ENCODE assay signal across 11 mouse cellular contexts in the genomic region with DNA sequence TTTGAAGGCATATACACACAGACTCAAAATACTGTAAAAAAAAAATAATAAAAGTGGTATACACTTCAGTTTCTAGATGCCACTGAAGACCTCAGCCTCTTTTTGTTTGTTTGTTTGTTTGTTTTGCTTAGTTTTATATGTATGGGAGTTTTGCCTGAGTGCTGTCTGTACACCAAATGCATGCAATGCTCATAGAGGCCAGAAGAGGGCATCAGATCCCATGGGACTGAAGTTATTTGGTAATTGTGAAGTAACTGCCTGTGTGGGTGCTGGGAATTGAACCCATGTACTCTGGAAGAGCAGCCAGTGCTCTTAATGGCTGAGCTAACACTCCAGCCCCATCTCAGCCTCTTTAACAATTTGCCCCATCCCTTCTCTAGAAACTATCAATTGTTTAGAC. TPM values are rescaled to one million over a fixed set of nuclear protein-coding genes. Genes with fewer than 3 reads are reported as not detected.
DNase-seq lines count a peak whose midpoint lies in the region; ATAC-seq and TF ChIP-seq lines count a peak whose summit lies in the region.
"Had no signal": no experiment of that assay in that cellular context is flagged by ENCODE, and none has a peak within 500 bp of the region (broad histone marks: within the 10 kb centered on the region; RNA-seq: fewer than 3 reads in every experiment).

No protein-coding gene starts in this region.

- DNase-seq in kidney, adult 2 months, result no peak
- DNase-seq in thymus, postnatal 4 days, result peak; percentile 63
- DNase-seq in thymus, postnatal 0 days (ENCODE audit: low spot score), result no peak
- DNase-seq in c-Kit-positive CD71-positive TER-119-positive erythroid progenitor cells, embryonic 14.5 days (ENCODE audit: low spot score), result peak; percentile 48
- DNase-seq in left cerebral cortex, adult 18-20 months (ENCODE audit: low spot score in 2 of 2), result no peak

- TF ChIP-seq POLR2A in kidney, adult 2 months (IDR thresholded peaks at IDR 0.05; ENCODE audit: low read depth, low read length), result no peak

- no peak for ATAC-seq in kidney, embryonic 16.5 days (ENCODE audit: low FRiP score, low TSS enrichment)
- ATAC-seq in monocyte, adult 5-6 weeks (replicated peaks; ENCODE audit: insufficient number of reproducible peaks, low FRiP score, low TSS enrichment, poor library complexity, severe bottlenecking), result no peak
- ATAC-seq: forebrain, embryonic 14.5 days had no signal

- H3K9me3 ChIP-seq in kidney, embryonic 16.5 days (ENCODE audit: low read length), result no peaks in the 10 kb centered on the region
- H3K9me3 ChIP-seq: kidney, embryonic 15.5 days; limb, embryonic 12.5 days had no signal

- peaks cover 5% of the 10 kb centered on the region; the same call in 1 of the 2 replicates for H3K4me1 ChIP-seq in kidney, adult 2 months (ENCODE audit: control insufficient read depth, insufficient read depth, low read length)
- H3K4me1 ChIP-seq in kidney, embryonic 16.5 days (ENCODE audit: insufficient read depth, low read length), result peaks cover 29% of the 10 kb centered on the region

- H3K27ac ChIP-seq in kidney, adult 2 months (ENCODE audit: insufficient read depth, low read depth, low read length), result no peak overlapping the region
- H3K27ac ChIP-seq in kidney, embryonic 16.5 days (ENCODE audit: low read length), result no peak overlapping the region
- H3K27ac ChIP-seq: kidney, embryonic 15.5 days; limb, embryonic 12.5 days had no signal

- no peak overlapping the region for H3K9ac ChIP-seq in kidney, embryonic 16.5 days (replicated peaks; ENCODE audit: low read length)
- H3K9ac ChIP-seq: kidney, embryonic 15.5 days; limb, embryonic 12.5 days had no signal

- H3K27me3 ChIP-seq in kidney, adult 2 months (replicated peaks; ENCODE audit: control insufficient read depth, insufficient read depth, low read length), result no peaks in the 10 kb centered on the region
- no peaks in the 10 kb centered on the region for H3K27me3 ChIP-seq in kidney, embryonic 16.5 days (ENCODE audit: insufficient read depth, low read length)

- no peak overlapping the region for H3K4me3 ChIP-seq in kidney, adult 2 months (ENCODE audit: insufficient read depth, low read depth, low read length)
- no peak overlapping the region for H3K4me3 ChIP-seq in kidney, embryonic 16.5 days (ENCODE audit: low read length)
- H3K4me3 ChIP-seq: kidney, embryonic 15.5 days; limb, embryonic 12.5 days had no signal

- H3K36me3 ChIP-seq in kidney, adult 2 months (ENCODE audit: control insufficient read depth, insufficient read depth, low read length), result no peaks in the 10 kb centered on the region
- H3K36me3 ChIP-seq in kidney, embryonic 16.5 days (ENCODE audit: insufficient read depth, low read length), result no peaks in the 10 kb centered on the region
- H3K36me3 ChIP-seq: kidney, embryonic 15.5 days; limb, embryonic 12.5 days had no signal

- H3K4me2 ChIP-seq in kidney, embryonic 16.5 days (replicated peaks; ENCODE audit: low read depth, low read length), result no peak overlapping the region
- H3K4me2 ChIP-seq: kidney, embryonic 15.5 days; limb, embryonic 12.5 days had no signal

- peak; percentile 37; the same call in 1 of the 2 replicates for TF ChIP-seq CTCF in kidney, adult 2 months (conservative IDR thresholded peaks at IDR 0.05; ENCODE audit: insufficient read depth, insufficient read length, low read depth, low read length)

RNA-seq across cellular contexts. Expression of a gene that starts 2.6 kb away (rescaled TPM):
- polyA plus RNA-seq in kidney, adult 2 months (2012; rRNA removed), result 294 and 307 TPM in 2 replicates
- 62.4 and 66.1 TPM in 2 replicates for polyA plus RNA-seq in kidney, embryonic 16.5 days (2015; fragmentation: Nextera tagmentation; extraction: Ambion mirVana)
- polyA plus RNA-seq in thymus, postnatal 0 days (2015; fragmentation: Nextera tagmentation; extraction: Ambion mirVana), result 8.8 and 11.7 TPM in 2 replicates
- 0.10 to 1.1 TPM (median 0.49 TPM) in 3 replicates for total RNA-seq in monocyte, adult 5-6 weeks (2017)
- 10 to 100 TPM; 10.0 to 15.0 TPM for total RNA-seq in left cerebral cortex, adult 18-20 months (2021)

RNA-seq across cellular contexts. Expression of a gene that starts 13.8 kb away (rescaled TPM):
- not detected in 2 replicates for polyA plus RNA-seq in kidney, adult 2 months (2012; rRNA removed)
- polyA plus RNA-seq in kidney, embryonic 16.5 days (2015; fragmentation: Nextera tagmentation; extraction: Ambion mirVana), result 0.07 TPM in 1 of 2 replicates, not detected in the other
- 0.05 TPM in 1 of 2 replicates, not detected in the other for polyA plus RNA-seq in thymus, postnatal 0 days (2015; fragmentation: Nextera tagmentation; extraction: Ambion mirVana)
- total RNA-seq in monocyte, adult 5-6 weeks (2017), result not detected in 3 replicates
- not detected for total RNA-seq in left cerebral cortex, adult 18-20 months (2021)
- polyA plus RNA-seq: forebrain, embryonic 14.5 days; heart, embryonic 16.5 days; limb, embryonic 12.5 days had no signal

RNA-seq across cellular contexts. Expression of a gene that starts 17.1 kb away (rescaled TPM):
- 40.2 and 48.2 TPM in 2 replicates for polyA plus RNA-seq in kidney, adult 2 months (2012; rRNA removed)
- 16.8 and 21.9 TPM in 2 replicates for polyA plus RNA-seq in kidney, embryonic 16.5 days (2015; fragmentation: Nextera tagmentation; extraction: Ambion mirVana)
- 18.7 and 24.4 TPM in 2 replicates for polyA plus RNA-seq in thymus, postnatal 0 days (2015; fragmentation: Nextera tagmentation; extraction: Ambion mirVana)
- total RNA-seq in monocyte, adult 5-6 weeks (2017), result 43.7 to 56.2 TPM (median 54.8 TPM) in 3 replicates
- total RNA-seq in left cerebral cortex, adult 18-20 months (2021), result 10 to 100 TPM; 59.7 to 69.2 TPM

RNA-seq across cellular contexts. Expression of a gene that starts 53.7 kb away (rescaled TPM):
- polyA plus RNA-seq in kidney, adult 2 months (2012; rRNA removed), result 18.4 and 19.7 TPM in 2 replicates
- 16.1 and 17.6 TPM in 2 replicates for polyA plus RNA-seq in kidney, embryonic 16.5 days (2015; fragmentation: Nextera tagmentation; extraction: Ambion mirVana)
- polyA plus RNA-seq in thymus, postnatal 0 days (2015; fragmentation: Nextera tagmentation; extraction: Ambion mirVana), result 11.5 and 11.7 TPM in 2 replicates
- total RNA-seq in monocyte, adult 5-6 weeks (2017), result 3.7 to 8.5 TPM (median 3.9 TPM) in 3 replicates
- 10 to 100 TPM; 33.2 to 33.9 TPM for total RNA-seq in left cerebral cortex, adult 18-20 months (2021)

RNA-seq across cellular contexts. Expression of a gene that starts 53.7 kb away (rescaled TPM):
- polyA plus RNA-seq in kidney, adult 2 months (2012; rRNA removed), result 5.0 and 10.1 TPM in 2 replicates
- polyA plus RNA-seq in kidney, embryonic 16.5 days (2015; fragmentation: Nextera tagmentation; extraction: Ambion mirVana), result 14.1 and 14.3 TPM in 2 replicates
- 23.3 and 25.5 TPM in 2 replicates for polyA plus RNA-seq in thymus, postnatal 0 days (2015; fragmentation: Nextera tagmentation; extraction: Ambion mirVana)
- 15.3 to 16.6 TPM (median 15.4 TPM) in 3 replicates for total RNA-seq in monocyte, adult 5-6 weeks (2017)
- total RNA-seq in left cerebral cortex, adult 18-20 months (2021), result 10 to 100 TPM; 12.7 to 14.8 TPM

Comparison
In these comparisons a context has a peak if more than half of its experiments do, and no peak if none do; other contexts are left out.
1. DNase-seq: peak in thymus, postnatal 4 days (single experiment) and c-Kit-positive CD71-positive TER-119-positive erythroid progenitor cells, embryonic 14.5 days (single experiment); none in kidney, adult 2 months (single experiment), thymus, postnatal 0 days (single experiment) and left cerebral cortex, adult 18-20 months (0 of 2).